Mouse (Mus musculus): ENCODE results near the gene Cux2. TPM values are rescaled to one million over a fixed set of nuclear protein-coding genes. Genes with fewer than 3 reads are reported as not detected.
A peak's percentile ranks its signal among the peaks of the same experiment; 100 is the strongest.

Gene Cux2
- polyA plus RNA-seq, 1 experiment from 2014 or later: 14.6 TPM

GRCm38 (mm10) chr5:121867963-121868362 lies 181.9 kb downstream of the Cux2 start:
- ATAC-seq (replicated peaks; ENCODE audit: low FRiP score, low TSS enrichment, low read depth) (no peak), DNase-seq (ENCODE audit: low spot score) (no peak)
- H3K27ac ChIP-seq (ENCODE audit: low read depth): no peak overlapping the region
- no peak overlapping the region for H3K9ac ChIP-seq (ENCODE audit: low read length)
- H3K4me3 ChIP-seq (ENCODE audit: low read depth, low read length): no peak overlapping the region
- H3K36me3 ChIP-seq (ENCODE audit: control insufficient read depth, insufficient read depth, low read length): peaks cover 10% of the 10 kb centered on the region; the same call in 1 of the 2 replicates
- no peaks in the 10 kb centered on the region for H3K27me3 ChIP-seq (replicated peaks; ENCODE audit: control insufficient read depth, insufficient read depth, low read length)
- H3K9me3 ChIP-seq (ENCODE audit: control insufficient read depth, low read length): no peaks in the 10 kb centered on the region
- H3K4me1 ChIP-seq (replicated peaks; ENCODE audit: control insufficient read depth, insufficient read depth, low read length): no peaks in the 10 kb centered on the region
- 71% methylated on average over 5 of the region's 5 CpGs for WGBS
- no peak overlapping the region for H3K4me2 ChIP-seq (ENCODE audit: low read length)

- Histone ChIP-seq H3K4me2 (ENCODE audit: low read length) (no peak overlapping the region; the same call in 1 of the 2 replicates), H3K4me3 (ENCODE audit: low read depth, low read length) (no peak overlapping the region), H3K27ac (ENCODE audit: low read depth) (no peak overlapping the region), H3K9ac (ENCODE audit: low read length) (no peak overlapping the region), H3K4me1 (replicated peaks; ENCODE audit: control insufficient read depth, insufficient read depth, low read length) (no peaks in the 10 kb centered on the region), H3K36me3 (ENCODE audit: control insufficient read depth, insufficient read depth, low read length) (peaks cover 14% of the 10 kb centered on the region; the same call in 1 of the 2 replicates), H3K27me3 (replicated peaks; ENCODE audit: control insufficient read depth, insufficient read depth, low read length) (no peaks in the 10 kb centered on the region), H3K9me3 (ENCODE audit: control insufficient read depth, low read length) (peaks cover 7% of the 10 kb centered on the region)
- ATAC-seq (replicated peaks; ENCODE audit: low FRiP score, low TSS enrichment, low read depth): peak; percentile 20; the same call in 1 of the 2 replicates
- no peak for DNase-seq (ENCODE audit: low spot score)
- WGBS: 27% methylated on average over 4 of the region's 11 CpGs
Measured at GRCm38 (mm10) chr5:121864330-121864729, 185.6 kb downstream of the Cux2 start.

- Histone ChIP-seq H3K36me3 (ENCODE audit: control insufficient read depth, insufficient read depth, low read length) (0 out of 2 replicates have a peak, but pooled peaks cover 6% of the 10 kb centered on the region), H3K4me2 (ENCODE audit: low read length) (no peak overlapping the region), H3K9ac (ENCODE audit: low read length) (no peak overlapping the region), H3K27ac (ENCODE audit: low read depth) (no peak overlapping the region), H3K4me3 (ENCODE audit: low read depth, low read length) (no peak overlapping the region), H3K9me3 (ENCODE audit: control insufficient read depth, low read length) (peaks cover 7% of the 10 kb centered on the region), H3K27me3 (replicated peaks; ENCODE audit: control insufficient read depth, insufficient read depth, low read length) (no peaks in the 10 kb centered on the region), H3K4me1 (replicated peaks; ENCODE audit: control insufficient read depth, insufficient read depth, low read length) (no peaks in the 10 kb centered on the region)
- ATAC-seq (replicated peaks; ENCODE audit: low FRiP score, low TSS enrichment, low read depth) (no peak), DNase-seq (ENCODE audit: low spot score) (no peak)
- WGBS: 44% methylated on average over 5 of the region's 5 CpGs
Measured at GRCm38 (mm10) chr5:121861964-121862363, 187.9 kb downstream of the Cux2 start.

- Histone ChIP-seq H3K9me3 (ENCODE audit: control insufficient read depth, low read length) (peaks cover 7% of the 10 kb centered on the region), H3K9ac (ENCODE audit: low read length) (no peak overlapping the region), H3K27me3 (replicated peaks; ENCODE audit: control insufficient read depth, insufficient read depth, low read length) (no peaks in the 10 kb centered on the region), H3K36me3 (ENCODE audit: control insufficient read depth, insufficient read depth, low read length) (peaks cover 18% of the 10 kb centered on the region), H3K4me2 (ENCODE audit: low read length) (no peak overlapping the region), H3K4me1 (replicated peaks; ENCODE audit: control insufficient read depth, insufficient read depth, low read length) (0 out of 2 replicates have a peak, but pooled peaks cover 4% of the 10 kb centered on the region), H3K27ac (ENCODE audit: low read depth) (no peak overlapping the region), H3K4me3 (ENCODE audit: low read depth, low read length) (no peak overlapping the region)
- DNase-seq (ENCODE audit: low spot score) (no peak), ATAC-seq (replicated peaks; ENCODE audit: low FRiP score, low TSS enrichment, low read depth) (no peak)
- 79% methylated on average over 12 of the region's 12 CpGs for WGBS
Measured at GRCm38 (mm10) chr5:121858427-121858826, 191.5 kb downstream of the Cux2 start.

GRCm38 (mm10) chr5:121856740-121857139 lies 193.2 kb downstream of the Cux2 start:
- Histone ChIP-seq H3K4me3 (ENCODE audit: low read depth, low read length) (no peak overlapping the region), H3K36me3 (ENCODE audit: control insufficient read depth, insufficient read depth, low read length) (peaks cover 35% of the 10 kb centered on the region), H3K27me3 (replicated peaks; ENCODE audit: control insufficient read depth, insufficient read depth, low read length) (no peaks in the 10 kb centered on the region), H3K9me3 (ENCODE audit: control insufficient read depth, low read length) (peaks cover 7% of the 10 kb centered on the region), H3K4me2 (ENCODE audit: low read length) (no peak overlapping the region), H3K4me1 (replicated peaks; ENCODE audit: control insufficient read depth, insufficient read depth, low read length) (0 out of 2 replicates have a peak, but pooled peaks cover 4% of the 10 kb centered on the region), H3K27ac (ENCODE audit: low read depth) (no peak overlapping the region), H3K9ac (ENCODE audit: low read length) (no peak overlapping the region)
- WGBS: 81% methylated on average over 11 of the region's 11 CpGs
- no peak for DNase-seq (ENCODE audit: low spot score)
- no peak for ATAC-seq (replicated peaks; ENCODE audit: low FRiP score, low TSS enrichment, low read depth)

- Histone ChIP-seq H3K36me3 (ENCODE audit: control insufficient read depth, insufficient read depth, low read length) (peaks cover 36% of the 10 kb centered on the region), H3K4me1 (replicated peaks; ENCODE audit: control insufficient read depth, insufficient read depth, low read length) (peaks cover 18% of the 10 kb centered on the region), H3K9me3 (ENCODE audit: control insufficient read depth, low read length) (no peaks in the 10 kb centered on the region), H3K4me2 (ENCODE audit: low read length) (no peak overlapping the region), H3K9ac (ENCODE audit: low read length) (no peak overlapping the region), H3K27ac (ENCODE audit: low read depth) (no peak overlapping the region), H3K27me3 (replicated peaks; ENCODE audit: control insufficient read depth, insufficient read depth, low read length) (no peaks in the 10 kb centered on the region), H3K4me3 (ENCODE audit: low read depth, low read length) (no peak overlapping the region)
- DNase-seq (ENCODE audit: low spot score) (no peak), ATAC-seq (replicated peaks; ENCODE audit: low FRiP score, low TSS enrichment, low read depth) (no peak)
- WGBS: 84% methylated on average over 10 of the region's 10 CpGs
Measured at GRCm38 (mm10) chr5:121854768-121855167, 195.1 kb downstream of the Cux2 start.

GRCm38 (mm10) chr5:121853368-121854051 lies 196.4 kb downstream of the Cux2 start:
- Histone ChIP-seq H3K9ac (ENCODE audit: low read length) (no peak overlapping the region), H3K27ac (ENCODE audit: low read depth) (no peak overlapping the region), H3K4me3 (ENCODE audit: low read depth, low read length) (no peak overlapping the region), H3K9me3 (ENCODE audit: control insufficient read depth, low read length) (no peaks in the 10 kb centered on the region), H3K4me1 (replicated peaks; ENCODE audit: control insufficient read depth, insufficient read depth, low read length) (peaks cover 21% of the 10 kb centered on the region), H3K4me2 (ENCODE audit: low read length) (no peak overlapping the region), H3K27me3 (replicated peaks; ENCODE audit: control insufficient read depth, insufficient read depth, low read length) (no peaks in the 10 kb centered on the region), H3K36me3 (ENCODE audit: control insufficient read depth, insufficient read depth, low read length) (peaks cover 36% of the 10 kb centered on the region)
- 83% methylated on average over 9 of the region's 9 CpGs for WGBS
- ATAC-seq (replicated peaks; ENCODE audit: low FRiP score, low TSS enrichment, low read depth) (no peak), DNase-seq (ENCODE audit: low spot score) (no peak)

- Histone ChIP-seq H3K36me3 (ENCODE audit: control insufficient read depth, insufficient read depth, low read length) (peaks cover 33% of the 10 kb centered on the region), H3K9ac (ENCODE audit: low read length) (peak overlapping the region; percentile 83), H3K4me2 (ENCODE audit: low read length) (peak overlapping the region; percentile 91), H3K4me1 (replicated peaks; ENCODE audit: control insufficient read depth, insufficient read depth, low read length) (peaks cover 23% of the 10 kb centered on the region), H3K9me3 (ENCODE audit: control insufficient read depth, low read length) (no peaks in the 10 kb centered on the region), H3K27me3 (replicated peaks; ENCODE audit: control insufficient read depth, insufficient read depth, low read length) (no peaks in the 10 kb centered on the region), H3K27ac (ENCODE audit: low read depth) (no peak overlapping the region), H3K4me3 (ENCODE audit: low read depth, low read length) (peak overlapping the region; percentile 87)
- ATAC-seq (replicated peaks; ENCODE audit: low FRiP score, low TSS enrichment, low read depth) (no peak; the same call in 1 of the 2 replicates), DNase-seq (ENCODE audit: low spot score) (peak; percentile 64)
- 32% methylated on average over 20 of the region's 20 CpGs for WGBS
Measured at GRCm38 (mm10) chr5:121849478-121850349, 200.2 kb downstream of the Cux2 start.
